17 mouse cellular contexts compared by ENCODE assay signal in the genomic region with DNA sequence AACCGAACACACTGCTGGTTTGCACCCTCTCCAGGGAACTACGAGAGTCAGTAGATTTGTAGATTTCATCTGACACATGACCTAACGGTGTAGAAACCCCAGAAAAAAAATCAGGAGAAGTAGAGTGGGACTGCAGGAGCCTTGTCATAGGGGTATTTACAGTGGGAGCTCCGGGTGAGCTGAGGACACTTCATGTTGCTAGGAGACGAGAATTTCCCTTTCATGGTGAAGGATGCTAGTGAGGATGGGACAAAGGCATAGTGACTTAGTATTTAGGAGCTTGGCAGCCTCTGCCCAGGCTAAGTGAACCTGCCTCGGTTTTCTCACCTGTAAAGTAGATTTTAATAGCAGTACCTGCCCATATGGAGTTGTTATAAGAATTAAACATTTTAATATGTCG. TPM values are rescaled to one million over a fixed set of nuclear protein-coding genes. Genes with fewer than 3 reads are reported as not detected.
A peak's percentile ranks its signal among the peaks of the same experiment; 100 is the strongest.
DNase-seq lines count a peak whose midpoint lies in the region; ATAC-seq lines count a peak whose summit lies in the region.
"Had no signal": no experiment of that assay in that cellular context is flagged by ENCODE, and none has a peak within 500 bp of the region (broad histone marks: within the 10 kb centered on the region; RNA-seq: fewer than 3 reads in every experiment).

No protein-coding gene starts in this region.

- intact Hi-C loops in left cerebral cortex, postnatal 14 days (cut with DNase I), result no loop called here

- H3K9me3 ChIP-seq in forebrain, embryonic 16.5 days (ENCODE audit: control insufficient read depth, low read length), result no peaks in the 10 kb centered on the region
- H3K9me3 ChIP-seq in kidney, embryonic 16.5 days (ENCODE audit: low read length), result no peaks in the 10 kb centered on the region
- H3K9me3 ChIP-seq: heart, embryonic 15.5 days; hindbrain, embryonic 13.5 days; neural tube, embryonic 12.5 days had no signal

- H3K4me2 ChIP-seq in forebrain, embryonic 16.5 days (ENCODE audit: low read length), result no peak overlapping the region
- H3K4me2 ChIP-seq in kidney, embryonic 16.5 days (replicated peaks; ENCODE audit: low read depth, low read length), result no peak overlapping the region
- H3K4me2 ChIP-seq: heart, embryonic 15.5 days; hindbrain, embryonic 13.5 days; neural tube, embryonic 12.5 days had no signal

- H3K4me1 ChIP-seq in forebrain, embryonic 16.5 days (replicated peaks; ENCODE audit: control insufficient read depth, insufficient read depth, low read length), result peaks cover 4% of the 10 kb centered on the region
- no peaks in the 10 kb centered on the region for H3K4me1 ChIP-seq in kidney, embryonic 16.5 days (ENCODE audit: insufficient read depth, low read length)
- H3K4me1 ChIP-seq: heart, embryonic 15.5 days; neural tube, embryonic 12.5 days had no signal

- peak; percentile 80 for ATAC-seq in frontal cortex, adult (ENCODE audit: low TSS enrichment)
- ATAC-seq in forebrain, embryonic 16.5 days, result 0 out of 2 replicates have a peak, but pooled peaks have one; percentile 45
- no peak for ATAC-seq in kidney, embryonic 16.5 days (ENCODE audit: low FRiP score, low TSS enrichment)
- ATAC-seq: Patski had no signal

- no peaks in the 10 kb centered on the region for H3K27me3 ChIP-seq in forebrain, embryonic 16.5 days (replicated peaks; ENCODE audit: control insufficient read depth, insufficient read depth, low read length)
- H3K27me3 ChIP-seq in kidney, embryonic 16.5 days (ENCODE audit: insufficient read depth, low read length), result no peaks in the 10 kb centered on the region
- H3K27me3 ChIP-seq: heart, embryonic 15.5 days; hindbrain, embryonic 13.5 days; neural tube, embryonic 12.5 days; Patski had no signal

- no peak overlapping the region for H3K9ac ChIP-seq in forebrain, embryonic 16.5 days (replicated peaks; ENCODE audit: low read depth, low read length)
- no peak overlapping the region for H3K9ac ChIP-seq in kidney, embryonic 16.5 days (replicated peaks; ENCODE audit: low read length)
- H3K9ac ChIP-seq: heart, embryonic 15.5 days; hindbrain, embryonic 13.5 days; neural tube, embryonic 12.5 days had no signal

- H3K36me3 ChIP-seq in forebrain, embryonic 16.5 days (ENCODE audit: control insufficient read depth, insufficient read depth), result no peaks in the 10 kb centered on the region
- H3K36me3 ChIP-seq in kidney, embryonic 16.5 days (ENCODE audit: insufficient read depth, low read length), result no peaks in the 10 kb centered on the region
- H3K36me3 ChIP-seq: heart, embryonic 15.5 days; hindbrain, embryonic 13.5 days; neural tube, embryonic 12.5 days had no signal

- 60% methylated on average over 7 of the region's 7 CpGs for WGBS in forebrain, embryonic 16.5 days
- 73% methylated on average over 7 of the region's 7 CpGs for WGBS in kidney, embryonic 16.5 days

- no peak overlapping the region for H3K4me3 ChIP-seq in forebrain, embryonic 16.5 days (replicated peaks; ENCODE audit: low read length)
- H3K4me3 ChIP-seq in kidney, embryonic 16.5 days (ENCODE audit: low read length), result no peak overlapping the region
- H3K4me3 ChIP-seq: heart, embryonic 15.5 days; hindbrain, embryonic 13.5 days; neural tube, embryonic 12.5 days had no signal

- H3K27ac ChIP-seq in forebrain, embryonic 16.5 days (ENCODE audit: low read length), result no peak overlapping the region
- no peak overlapping the region for H3K27ac ChIP-seq in kidney, embryonic 16.5 days (ENCODE audit: low read length)
- H3K27ac ChIP-seq: heart, embryonic 15.5 days; hindbrain, embryonic 13.5 days; neural tube, embryonic 12.5 days had no signal

- no peak for DNase-seq in frontal cortex, postnatal 36 days (ENCODE audit: low spot score in 2 of 2)
- peak; percentile 43 to 70 for DNase-seq in left cerebral cortex, postnatal 14 days (ENCODE audit: low spot score in 2 of 2)
- no peak for DNase-seq in left cerebral cortex, adult 8-10 months (ENCODE audit: low spot score in 2 of 2)
- peak; percentile 62 for DNase-seq in brain, adult 2 months (ENCODE audit: low read depth, low spot score)
- DNase-seq in spleen, postnatal 36 days (ENCODE audit: low spot score in 2 of 2), result no peak
- DNase-seq: cerebellum, adult 8-10 months; heart, postnatal 36 days; kidney, adult 2 months; kidney, postnatal 14 days; lung, postnatal 4 days had no signal

RNA-seq across cellular contexts. Expression of gene Epha4, which starts 52.8 kb away (rescaled TPM):
- total RNA-seq in left cerebral cortex, postnatal 14 days (2021), result 100 to 1,000 TPM; 224 to 256 TPM
- 100 to 1,000 TPM; 139 to 158 (median 143) TPM for total RNA-seq in left cerebral cortex, adult 8-10 months (2022)
- 76.4 and 89.5 TPM in 2 replicates for polyA plus RNA-seq in forebrain, embryonic 16.5 days (2015; fragmentation: Nextera tagmentation; extraction: Ambion mirVana)
- polyA plus RNA-seq in kidney, embryonic 16.5 days (2015; fragmentation: Nextera tagmentation; extraction: Ambion mirVana), result 17.0 and 19.6 TPM in 2 replicates

Comparison
In these comparisons a context has a peak if more than half of its experiments do, and no peak if none do; other contexts are left out.
1. DNase-seq: peak in left cerebral cortex, postnatal 14 days (2 of 2) and brain, adult 2 months (single experiment); none in frontal cortex, postnatal 36 days (0 of 2), left cerebral cortex, adult 8-10 months (0 of 2) and spleen, postnatal 36 days (0 of 2).